Mouse (Mus musculus) CH12.LX (cell line): ENCODE measurements around the gene App. TPM values are rescaled to one million over a fixed set of nuclear protein-coding genes. Genes with fewer than 3 reads are reported as not detected.

Experiments
- DNase-seq: peaks from one replicate; pipeline ENCODE4 v3.0.0-alpha.2; 2013; ENCODE audit errors: extremely low read depth
- H3K27ac ChIP-seq: 2 replicates; pipeline ENCODE4 v1.5.1; 2012; ENCODE audit warnings: low read depth, mild to moderate bottlenecking, control low read depth, moderate library complexity; ENCODE audit not compliant: insufficient read depth
- H3K27me3 ChIP-seq: replicated peaks from 2 replicates; pipeline ENCODE3; 2012; ENCODE audit warnings: inconsistent platforms
- H3K36me3 ChIP-seq, 2 experiments: replicated peaks in 1 of 2; 2 replicates each; pipeline versions ENCODE3 to v1.6.1; 2012; ENCODE audit warnings: inconsistent platforms in 1 of 2, low read length in 1 of 2, mild to moderate bottlenecking in 1 of 2, mixed read lengths in 1 of 2, moderate library complexity in 1 of 2; ENCODE audit not compliant: control insufficient read depth in 1 of 2, insufficient read depth in 1 of 2
- H3K4me1 ChIP-seq, 2 experiments: 2 replicates each; pipeline ENCODE4 v1.6.1; 2012; ENCODE audit warnings: inconsistent platforms in 1 of 2, moderate library complexity in 1 of 2; ENCODE audit not compliant: insufficient read depth in 2 of 2, control insufficient read depth in 1 of 2
- H3K4me2 ChIP-seq: 2 replicates; pipeline ENCODE4 v1.6.1; 2012; ENCODE audit warnings: low read depth, mild to moderate bottlenecking, control low read depth; ENCODE audit not compliant: poor library complexity, insufficient read depth, severe bottlenecking
- H3K4me3 ChIP-seq, 3 experiments: fragments of 150-350 bp in 1 of 3; sonication (generic) in 1 of 3; replicated peaks in 1 of 3; 2 replicates each; pipeline versions ENCODE3 to v1.5.1; 2011 to 2012; ENCODE audit warnings: low read depth in 2 of 3, low read length in 2 of 3, mild to moderate bottlenecking in 2 of 3, moderate library complexity in 2 of 3, control low read depth in 1 of 3, improper control_type of control experiment in 1 of 3, inconsistent platforms in 1 of 3, mixed read lengths in 1 of 3; ENCODE audit not compliant: poor library complexity in 1 of 3
- H3K79me2 ChIP-seq: replicated peaks from 2 replicates; pipeline ENCODE4 v1.6.1; 2012; ENCODE audit warnings: mild to moderate bottlenecking, moderate library complexity; ENCODE audit not compliant: control insufficient read depth, poor library complexity, insufficient read depth, severe bottlenecking; ENCODE audit errors: extremely low read depth
- H3K9ac ChIP-seq: 2 replicates; pipeline ENCODE4 v1.6.1; 2012; ENCODE audit warnings: low read depth, mild to moderate bottlenecking, control low read depth, moderate library complexity; ENCODE audit not compliant: insufficient read depth
- H3K9me3 ChIP-seq: replicated peaks from 2 replicates; pipeline ENCODE3; 2012; ENCODE audit warnings: low read length, inconsistent platforms, mixed read lengths
- BHLHE40 ChIP-seq: IDR thresholded peaks from 2 replicates; pipeline ENCODE4 v1.6.1; 2011; ENCODE audit warnings: mild to moderate bottlenecking, low read depth, low read length, improper control_type of control experiment
- CHD2 ChIP-seq: IDR thresholded peaks from 2 replicates; pipeline ENCODE4 v1.6.1; 2011; ENCODE audit warnings: low read length, improper control_type of control experiment
- E2F4 ChIP-seq: IDR thresholded peaks from 2 replicates; pipeline ENCODE4 v1.6.1; 2011; ENCODE audit warnings: low read depth, low read length, improper control_type of control experiment; ENCODE audit not compliant: insufficient replicate concordance
- EP300 ChIP-seq: IDR thresholded peaks from 2 replicates; pipeline ENCODE4 v1.6.1; 2011; ENCODE audit warnings: low read length, improper control_type of control experiment
- ETS1 ChIP-seq: conservative IDR thresholded peaks from 2 replicates; pipeline ENCODE4 v1.6.1; 2012; ENCODE audit warnings: low read depth, mild to moderate bottlenecking, inconsistent platforms, low read length, improper control_type of control experiment, moderate library complexity
- GABPA ChIP-seq: IDR thresholded peaks from 2 replicates; pipeline ENCODE4 v1.6.1; 2012; ENCODE audit warnings: low read depth, low read length, improper control_type of control experiment, inconsistent platforms; ENCODE audit not compliant: insufficient replicate concordance
- IRF4 ChIP-seq: IDR thresholded peaks from 2 replicates; pipeline ENCODE4 v1.6.1; 2014; ENCODE audit warnings: low read depth, mild to moderate bottlenecking, inconsistent platforms, low read length, improper control_type of control experiment
- JUN ChIP-seq: IDR thresholded peaks from 2 replicates; pipeline ENCODE4 v1.6.1; 2011; ENCODE audit warnings: low read depth, mild to moderate bottlenecking, low read length, improper control_type of control experiment, moderate library complexity; ENCODE audit not compliant: insufficient read depth
- JUND ChIP-seq: conservative IDR thresholded peaks from 2 replicates; pipeline ENCODE4 v1.6.1; 2011; ENCODE audit warnings: low read depth, low read length, improper control_type of control experiment
- MAFK ChIP-seq: IDR thresholded peaks from 2 replicates; pipeline ENCODE4 v1.6.1; 2011; ENCODE audit warnings: low read length, improper control_type of control experiment; ENCODE audit not compliant: insufficient replicate concordance
- MAX ChIP-seq: IDR thresholded peaks from 2 replicates; pipeline ENCODE4 v1.6.1; 2011; ENCODE audit warnings: low read length, improper control_type of control experiment
- MAZ ChIP-seq: IDR thresholded peaks from 2 replicates; pipeline ENCODE4 v1.6.1; 2012; ENCODE audit warnings: low read depth, mild to moderate bottlenecking, inconsistent platforms, low read length, improper control_type of control experiment, moderate library complexity
- MEF2A ChIP-seq: IDR thresholded peaks from 2 replicates; pipeline ENCODE4 v1.6.1; 2014; ENCODE audit warnings: low read depth, mild to moderate bottlenecking, inconsistent platforms, low read length, improper control_type of control experiment, borderline replicate concordance
- MXI1 ChIP-seq: IDR thresholded peaks from 2 replicates; pipeline ENCODE4 v1.6.1; 2011; ENCODE audit warnings: mild to moderate bottlenecking, low read depth, low read length, improper control_type of control experiment
- MYC ChIP-seq: IDR thresholded peaks from 2 replicates; pipeline ENCODE4 v1.6.1; 2011; ENCODE audit warnings: low read depth, mild to moderate bottlenecking, improper control_type of control experiment, low read length
- PAX5 ChIP-seq: IDR thresholded peaks from 2 replicates; pipeline ENCODE4 v1.6.1; 2012; ENCODE audit warnings: low read length, inconsistent platforms, mixed read lengths
- POLR2A ChIP-seq: IDR thresholded peaks from 2 replicates; pipeline ENCODE4 v1.6.1; 2011; ENCODE audit warnings: low read depth, mild to moderate bottlenecking, improper control_type of control experiment, low read length
- SIN3A ChIP-seq: IDR thresholded peaks from 2 replicates; pipeline ENCODE4 v1.6.1; 2012; ENCODE audit warnings: low read length, improper control_type of control experiment, inconsistent platforms
- SMC3 ChIP-seq: IDR thresholded peaks from 2 replicates; pipeline ENCODE4 v1.6.1; 2011; ENCODE audit warnings: low read depth, low read length, improper control_type of control experiment
- TBP ChIP-seq: conservative IDR thresholded peaks from 2 replicates; pipeline ENCODE4 v1.6.1; 2011; ENCODE audit warnings: low read depth, low read length, improper control_type of control experiment
- UBTF ChIP-seq: IDR thresholded peaks from 2 replicates; pipeline ENCODE4 v1.6.1; 2012; ENCODE audit warnings: low read depth, mild to moderate bottlenecking, inconsistent platforms, low read length, improper control_type of control experiment, moderate library complexity
- USF1 ChIP-seq: IDR thresholded peaks from 2 replicates; pipeline ENCODE4 v1.6.1; 2014; ENCODE audit warnings: low read depth, mild to moderate bottlenecking, inconsistent platforms, low read length, improper control_type of control experiment
- USF2 ChIP-seq: conservative IDR thresholded peaks from 2 replicates; pipeline ENCODE4 v1.6.1; 2011; ENCODE audit warnings: low read depth, low read length, improper control_type of control experiment
- ZMIZ1 ChIP-seq: IDR thresholded peaks from 2 replicates; pipeline ENCODE4 v1.6.1; 2012; ENCODE audit warnings: low read depth, mild to moderate bottlenecking, inconsistent platforms, low read length, improper control_type of control experiment
- ZNF384 ChIP-seq: IDR thresholded peaks from 2 replicates; pipeline ENCODE4 v1.6.1; 2012; ENCODE audit warnings: low read depth, low read length, improper control_type of control experiment, inconsistent platforms
- dilution Hi-C: fragments of 300-500 bp; cut with MboI; formaldehyde crosslinking; loops from 2 replicates; pipeline ENCODE4 v1.14.3; 2020; ENCODE audit warnings: low sequenced_read_pairs; ENCODE audit not compliant: extremely low pct_unique_long_range_greater_than_20kb, extremely low pct_ligation_motif_present
- in situ Hi-C: fragments of 300-500 bp; cut with MboI; formaldehyde crosslinking; loops from 3 replicates; pipeline ENCODE4 v1.14.3; 2019; ENCODE audit warnings: low sequenced_read_pairs, low pct_ligation_motif_present, low pct_unique_long_range_greater_than_20kb, mixed read lengths
- polyA plus RNA-seq: library from polyadenylated mRNA; unstranded; fragments of >175 nt; gene quantifications from 2 replicates; pipeline ENCODE4 v1.2.1, GENCODE M21; 2012; ENCODE audit warnings: low read depth; ENCODE audit not compliant: insufficient read length
- total RNA-seq, 2 experiments: library from RNA; depleted of rRNA; stranded (reverse); fragments of 300-350 nt in 1 of 2; fragments of >200 nt in 1 of 2; gene quantifications; 2 replicates each; pipeline ENCODE4 v1.2.3; 2012 to 2014

App gene
- total and polyA plus RNA-seq, 3 experiments, result 31.1 to 99.2 (median 84.1) TPM

- Histone ChIP-seq H3K4me2 (no peak overlapping the region), H3K27ac (no peak overlapping the region), H3K27me3 (no peaks in the 10 kb centered on the region), H3K9ac (no peak overlapping the region), H3K36me3 (peaks cover 17 to 43% of the 10 kb centered on the region in 2 experiments), H3K4me3 (no peak overlapping the region), H3K9me3 (no peaks in the 10 kb centered on the region), H3K79me2 (no peaks in the 10 kb centered on the region; the same call in 1 of the 2 replicates), H3K4me1 (peaks cover 29 to 45% of the 10 kb centered on the region in 2 experiments)
- DNase-seq, result no peak
- in situ Hi-C loops (no loop called here), dilution Hi-C loops (no loop called here)
- TF ChIP-seq ETS1 (no peak), MAFK (no peak), SMC3 (no peak), MAX (no peak), EP300 (no peak), ZNF384 (no peak), TBP (no peak), MEF2A (no peak), MXI1 (no peak), USF2 (no peak), USF1 (no peak), MYC (no peak), GABPA (no peak), JUN (no peak), BHLHE40 (no peak), MAZ (no peak), JUND (no peak), IRF4 (no peak), UBTF (no peak)
Observed at GRCm38 (mm10) chr16:85101544-85101943, 72.0 kb downstream of the App start.

DNA sequence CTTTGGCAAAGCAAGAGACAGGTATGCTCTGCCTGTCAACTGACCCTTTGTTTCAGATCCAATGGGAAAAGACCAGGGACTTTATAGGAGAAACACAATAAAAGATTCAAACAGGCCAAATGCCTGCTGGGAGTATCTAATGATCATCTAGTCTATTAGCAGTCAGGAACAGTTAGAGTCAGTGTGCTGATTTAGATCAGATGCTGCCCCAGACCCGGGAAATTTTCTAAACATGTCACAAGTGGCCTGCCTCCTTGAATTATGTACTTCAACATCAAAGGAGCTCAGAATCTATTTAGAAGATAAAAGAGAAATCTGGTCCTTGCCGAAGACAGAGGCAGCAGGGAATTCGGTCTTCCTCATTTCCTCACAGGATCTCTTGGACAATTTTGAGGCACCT lies 72.8 kb downstream of the App start:
- Histone ChIP-seq H3K9me3 (no peaks in the 10 kb centered on the region), H3K36me3 (peaks cover 17 to 47% of the 10 kb centered on the region in 2 experiments), H3K4me1 (peaks cover 25 to 37% of the 10 kb centered on the region in 2 experiments), H3K4me2 (no peak overlapping the region), H3K79me2 (no peaks in the 10 kb centered on the region; the same call in 1 of the 2 replicates), H3K9ac (no peak overlapping the region), H3K27me3 (no peaks in the 10 kb centered on the region), H3K27ac (no peak overlapping the region), H3K4me3 (no peak overlapping the region)
- no peak for DNase-seq
- in situ Hi-C loops, result no loop called here
- dilution Hi-C loops, result no loop called here
- TF ChIP-seq MAFK, result no peak
- TF ChIP-seq ZMIZ1, result no peak
- no peak for TF ChIP-seq IRF4
- no peak for TF ChIP-seq MAX
- no peak for TF ChIP-seq PAX5
- no peak for TF ChIP-seq E2F4
- no peak for TF ChIP-seq SIN3A
- TF ChIP-seq CHD2, result no peak
- no peak for TF ChIP-seq ETS1
- TF ChIP-seq POLR2A, result no peak
